Mouse (Mus musculus) lung, postnatal 10 days (tissue): ENCODE results near the gene Ntpcr.

Source experiments
- DNase-seq: peaks from one replicate; pipeline ENCODE4 v3.0.0; 2021

Gene Ntpcr

GRCm38 (mm10) chr8:125777478-125778164, 47.9 kb downstream of the Ntpcr start:
- DNase-seq, result peak; percentile 25

GRCm38 (mm10) chr8:125778919-125779318, 49.2 kb downstream of the Ntpcr start:
- no peak for DNase-seq

GRCm38 (mm10) chr8:125779656-125780055, 49.9 kb downstream of the Ntpcr start:
- DNase-seq, result no peak

- DNase-seq, result no peak
Observed at GRCm38 (mm10) chr8:125782161-125782560, 52.4 kb downstream of the Ntpcr start.

- no peak for DNase-seq
Observed at GRCm38 (mm10) chr8:125786886-125787285, 57.1 kb downstream of the Ntpcr start.

- DNase-seq, result no peak
Observed at GRCm38 (mm10) chr8:125792816-125793455, 63.2 kb downstream of the Ntpcr start.

GRCm38 (mm10) chr8:125795341-125795740, 65.6 kb downstream of the Ntpcr start:
- peak; percentile 66 for DNase-seq

GRCm38 (mm10) chr8:125796970-125797369, 67.2 kb downstream of the Ntpcr start:
- DNase-seq, result no peak
